Mouse (Mus musculus): Measurements from ENCODE around the gene Osbpl2. TPM values are rescaled to one million over a fixed set of nuclear protein-coding genes. Genes with fewer than 3 reads are reported as not detected.

Gene Osbpl2
- 35.2 and 36.3 TPM in 2 replicates for polyA plus RNA-seq (2015; fragmentation: Nextera tagmentation; extraction: Ambion mirVana)

DNA sequence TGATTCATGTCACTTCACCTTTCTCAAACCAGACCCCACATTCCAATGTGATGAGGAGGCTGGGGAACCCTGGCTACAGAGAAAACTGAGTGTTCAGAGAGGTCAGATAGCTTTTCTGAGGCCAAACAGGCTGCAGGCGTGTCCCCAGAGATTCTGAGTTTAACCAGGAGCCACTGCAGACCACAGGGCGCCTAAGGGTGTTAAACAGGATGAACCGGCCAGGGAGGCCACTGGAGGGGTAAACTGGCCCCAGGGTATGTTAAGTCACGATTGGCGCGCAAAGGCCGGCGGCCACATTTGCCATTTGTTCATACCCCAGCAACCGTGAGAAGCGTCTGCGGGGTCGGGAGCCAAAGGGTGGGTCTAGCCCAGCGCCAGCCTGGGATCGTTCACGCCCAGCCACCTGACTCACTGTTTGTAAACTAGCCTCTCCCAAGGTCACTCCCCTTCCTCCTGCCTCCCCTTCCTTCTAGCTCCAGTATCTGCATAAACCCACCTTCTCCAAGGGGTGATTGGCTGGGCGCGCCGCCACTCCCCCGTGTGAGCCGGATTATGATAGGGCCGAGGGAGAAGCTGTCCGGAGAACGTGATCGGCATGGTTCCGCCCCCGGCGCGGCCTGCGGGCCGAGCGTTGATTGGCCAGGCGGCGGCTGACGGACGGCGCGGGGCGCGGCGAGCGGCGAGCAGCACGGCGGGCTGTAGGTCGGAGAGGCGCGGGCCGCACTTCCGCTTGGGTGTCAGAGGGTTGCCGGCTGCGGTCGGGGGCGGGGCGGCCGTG is at the start of gene Osbpl2:
TSS of gene Osbpl2 (plus strand) at position 646 of the 778 bp plus-strand sequence.
- H3K27me3 ChIP-seq (ENCODE audit: insufficient read depth, low read length), result no peaks in the 10 kb centered on the region
- H3K4me2 ChIP-seq (replicated peaks; ENCODE audit: low read depth, low read length), result peak within 1 kb of the TSS; percentile 93
- peak; percentile 99 for ATAC-seq (ENCODE audit: low FRiP score, low TSS enrichment)
- H3K36me3 ChIP-seq (ENCODE audit: insufficient read depth, low read length), result peaks cover 3% of the 10 kb centered on the region; the same call in 1 of the 2 replicates
- peak within 1 kb of the TSS; percentile 66 for H3K27ac ChIP-seq (ENCODE audit: low read length)
- H3K4me3 ChIP-seq (ENCODE audit: low read length), result peak within 1 kb of the TSS; percentile 91
- H3K9ac ChIP-seq (replicated peaks; ENCODE audit: low read length), result peak within 1 kb of the TSS; percentile 90
- peaks cover 36% of the 10 kb centered on the region for H3K4me1 ChIP-seq (ENCODE audit: insufficient read depth, low read length)
- H3K9me3 ChIP-seq (ENCODE audit: low read length), result no peaks in the 10 kb centered on the region
- under 1% methylated on average over 55 of the region's 55 CpGs for whole genome bisulfite sequencing

DNA sequence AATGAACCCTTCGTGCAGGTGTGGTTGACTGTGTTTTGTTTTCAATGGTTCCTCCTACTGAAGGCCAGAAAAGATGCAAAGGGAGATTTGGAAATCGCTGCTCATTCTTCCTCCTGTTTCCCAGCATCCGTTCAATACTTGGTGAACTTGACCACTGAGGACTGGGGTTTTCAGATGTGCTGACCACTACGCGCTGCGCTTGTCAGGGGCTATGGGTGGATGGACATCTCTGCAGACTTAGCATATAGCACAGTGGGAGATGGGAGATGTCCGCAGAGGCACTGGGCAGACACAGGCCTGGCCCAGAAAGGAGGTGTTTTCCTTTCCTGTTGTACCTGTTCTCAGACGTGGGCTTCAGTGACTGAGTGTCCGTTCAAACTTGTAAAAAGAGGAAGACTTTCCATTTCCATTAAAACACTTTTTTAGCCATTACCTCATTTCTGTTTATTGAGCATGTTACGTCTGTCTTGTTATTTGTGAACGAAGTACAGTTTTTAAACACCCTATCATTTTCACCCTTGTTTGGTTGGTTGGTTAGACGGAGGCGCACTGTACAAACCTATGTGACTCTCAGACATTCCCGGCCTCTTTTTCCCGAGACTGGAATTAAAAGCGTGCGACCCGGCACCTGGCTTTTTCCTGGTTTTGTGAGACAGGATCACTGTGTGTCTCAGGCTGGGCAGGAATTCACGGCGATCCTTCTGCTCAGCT is 49.2 kb upstream of the Osbpl2 start:
- peak overlapping the region; percentile 84 for H3K27ac ChIP-seq (ENCODE audit: low read length)
- WGBS, result 33% methylated on average over 20 of the region's 20 CpGs
- H3K9me3 ChIP-seq (ENCODE audit: low read length), result no peaks in the 10 kb centered on the region
- peak; percentile 69; the same call in 1 of the 2 replicates for ATAC-seq (ENCODE audit: low FRiP score, low TSS enrichment)
- H3K9ac ChIP-seq (replicated peaks; ENCODE audit: low read length), result peak overlapping the region; percentile 85
- peaks cover 9% of the 10 kb centered on the region for H3K4me1 ChIP-seq (ENCODE audit: insufficient read depth, low read length)
- H3K4me2 ChIP-seq (replicated peaks; ENCODE audit: low read depth, low read length), result peak overlapping the region; percentile 96
- H3K4me3 ChIP-seq (ENCODE audit: low read length), result peak overlapping the region; percentile 86
- peaks cover 8% of the 10 kb centered on the region; the same call in 1 of the 2 replicates for H3K36me3 ChIP-seq (ENCODE audit: insufficient read depth, low read length)
- H3K27me3 ChIP-seq (ENCODE audit: insufficient read depth, low read length), result no peaks in the 10 kb centered on the region

DNA sequence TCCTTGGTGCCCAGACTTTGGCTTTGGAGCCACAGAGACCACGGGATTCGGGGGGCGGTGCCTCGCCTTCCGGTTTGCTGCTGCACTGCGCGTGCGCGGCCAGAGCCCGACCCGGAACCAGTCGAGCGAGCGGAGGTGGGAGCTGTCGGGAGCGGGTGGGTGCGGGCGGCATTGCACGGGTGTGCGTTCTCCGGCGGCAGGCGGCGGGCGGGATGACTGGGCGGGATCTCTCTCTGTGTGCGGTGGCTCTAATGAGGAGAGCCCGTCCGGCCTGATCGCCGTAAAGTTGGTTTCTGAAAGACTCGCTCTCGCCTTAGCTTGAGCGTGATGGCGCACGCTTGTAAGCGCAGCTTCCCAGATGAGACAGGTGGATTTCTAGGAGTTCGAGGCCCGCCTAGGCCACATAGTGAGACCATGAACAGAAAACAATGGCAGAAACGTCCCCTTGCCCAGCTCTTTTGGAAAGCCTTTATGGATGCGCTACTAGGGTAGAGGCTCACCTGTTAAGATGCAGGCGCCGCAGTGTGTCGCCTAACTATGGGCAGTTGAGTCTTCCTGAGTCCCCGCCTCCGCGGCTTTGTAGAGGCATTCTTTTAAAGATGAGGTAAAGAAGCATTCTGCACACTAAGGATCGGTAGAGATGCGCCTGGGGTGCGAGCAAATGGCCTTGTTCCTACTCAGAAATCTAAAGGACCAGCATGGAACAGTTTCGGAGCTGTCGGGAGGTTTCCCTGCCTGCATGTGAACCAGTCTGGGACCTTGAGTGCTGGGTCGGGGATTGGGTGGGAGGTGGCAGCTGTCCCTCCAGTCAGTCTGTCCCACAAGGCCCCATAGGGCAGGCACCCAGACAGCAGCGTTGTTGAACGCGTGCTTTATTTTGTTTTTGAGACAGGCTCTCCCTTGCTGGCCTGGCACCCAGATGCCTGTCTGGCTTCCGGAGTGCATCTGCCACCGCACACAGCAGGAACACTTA is 48.3 kb upstream of the Osbpl2 start, which contains the start of gene Mtg2:
TSS of gene Mtg2 (plus strand) at position 108 of the 973 bp plus-strand sequence.
- peak within 1 kb of the TSS; percentile 85 for H3K9ac ChIP-seq (replicated peaks; ENCODE audit: low read length)
- H3K36me3 ChIP-seq (ENCODE audit: insufficient read depth, low read length), result peaks cover 8% of the 10 kb centered on the region; the same call in 1 of the 2 replicates
- peak within 1 kb of the TSS; percentile 86 for H3K4me3 ChIP-seq (ENCODE audit: low read length)
- H3K27ac ChIP-seq (ENCODE audit: low read length), result peak within 1 kb of the TSS; percentile 84
- no peaks in the 10 kb centered on the region for H3K9me3 ChIP-seq (ENCODE audit: low read length)
- peaks cover 9% of the 10 kb centered on the region for H3K4me1 ChIP-seq (ENCODE audit: insufficient read depth, low read length)
- no peaks in the 10 kb centered on the region for H3K27me3 ChIP-seq (ENCODE audit: insufficient read depth, low read length)
- ATAC-seq (ENCODE audit: low FRiP score, low TSS enrichment), result peak; percentile 98
- H3K4me2 ChIP-seq (replicated peaks; ENCODE audit: low read depth, low read length), result peak within 1 kb of the TSS; percentile 96
- WGBS, result 4% methylated on average over 55 of the region's 58 CpGs

DNA sequence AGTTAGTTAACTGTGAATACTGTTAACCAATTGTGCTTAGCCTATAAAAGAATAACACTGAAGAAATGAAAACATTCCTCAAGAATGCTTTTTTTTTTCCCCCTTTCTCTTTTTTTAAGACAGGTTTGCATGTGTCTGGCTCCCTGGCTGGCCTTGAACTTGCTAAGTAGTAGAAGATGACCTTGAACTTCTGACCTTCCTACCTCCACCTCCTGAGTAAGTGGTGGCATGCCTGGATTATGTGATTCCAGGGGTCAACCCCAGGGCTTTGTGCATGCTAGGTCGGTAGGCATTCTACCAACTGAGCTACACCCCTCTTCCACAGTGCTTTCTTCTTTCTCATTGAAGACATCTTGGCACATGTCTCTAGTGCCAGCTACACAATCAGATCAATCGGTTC is 47.4 kb upstream of the Osbpl2 start:
- Histone ChIP-seq H3K4me1 (ENCODE audit: insufficient read depth, low read length) (peaks cover 9% of the 10 kb centered on the region), H3K27me3 (ENCODE audit: insufficient read depth, low read length) (no peaks in the 10 kb centered on the region), H3K4me2 (replicated peaks; ENCODE audit: low read depth, low read length) (no peak overlapping the region), H3K4me3 (ENCODE audit: low read length) (no peak overlapping the region), H3K9me3 (ENCODE audit: low read length) (no peaks in the 10 kb centered on the region), H3K27ac (ENCODE audit: low read length) (no peak overlapping the region), H3K9ac (replicated peaks; ENCODE audit: low read length) (no peak overlapping the region), H3K36me3 (ENCODE audit: insufficient read depth, low read length) (peaks cover 8% of the 10 kb centered on the region; the same call in 1 of the 2 replicates)
- no peak for ATAC-seq (ENCODE audit: low FRiP score, low TSS enrichment)
- WGBS, result 81% methylated on average over 2 of the region's 2 CpGs

DNA sequence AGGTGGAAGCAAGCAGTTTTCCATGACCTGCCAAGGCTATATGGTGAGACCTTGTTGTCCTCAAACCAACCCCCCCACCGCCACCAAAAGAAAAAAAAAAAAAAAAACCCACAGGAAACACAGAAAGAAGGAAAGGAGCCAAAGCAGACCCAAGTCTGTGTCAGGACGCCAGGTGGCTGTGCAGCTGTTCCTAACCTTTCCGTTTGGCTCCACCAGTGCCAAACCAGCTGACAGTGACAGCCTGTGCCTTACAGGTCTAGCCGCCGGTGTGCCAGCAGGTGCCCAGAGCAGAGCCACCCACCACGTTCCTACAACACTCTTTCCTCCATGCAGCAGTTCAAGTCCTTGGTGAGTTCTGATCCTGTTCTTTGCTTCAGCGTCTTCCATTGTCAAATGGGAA is 46.2 kb upstream of the Osbpl2 start:
- Histone ChIP-seq H3K9ac (replicated peaks; ENCODE audit: low read length) (no peak overlapping the region), H3K36me3 (ENCODE audit: insufficient read depth, low read length) (0 out of 2 replicates have a peak, but pooled peaks cover 1% of the 10 kb centered on the region), H3K9me3 (ENCODE audit: low read length) (no peaks in the 10 kb centered on the region), H3K27me3 (ENCODE audit: insufficient read depth, low read length) (no peaks in the 10 kb centered on the region), H3K27ac (ENCODE audit: low read length) (no peak overlapping the region), H3K4me1 (ENCODE audit: insufficient read depth, low read length) (peaks cover 9% of the 10 kb centered on the region), H3K4me3 (ENCODE audit: low read length) (no peak overlapping the region), H3K4me2 (replicated peaks; ENCODE audit: low read depth, low read length) (no peak overlapping the region)
- no peak for ATAC-seq (ENCODE audit: low FRiP score, low TSS enrichment)
- WGBS, result 88% methylated on average over 7 of the region's 7 CpGs

DNA sequence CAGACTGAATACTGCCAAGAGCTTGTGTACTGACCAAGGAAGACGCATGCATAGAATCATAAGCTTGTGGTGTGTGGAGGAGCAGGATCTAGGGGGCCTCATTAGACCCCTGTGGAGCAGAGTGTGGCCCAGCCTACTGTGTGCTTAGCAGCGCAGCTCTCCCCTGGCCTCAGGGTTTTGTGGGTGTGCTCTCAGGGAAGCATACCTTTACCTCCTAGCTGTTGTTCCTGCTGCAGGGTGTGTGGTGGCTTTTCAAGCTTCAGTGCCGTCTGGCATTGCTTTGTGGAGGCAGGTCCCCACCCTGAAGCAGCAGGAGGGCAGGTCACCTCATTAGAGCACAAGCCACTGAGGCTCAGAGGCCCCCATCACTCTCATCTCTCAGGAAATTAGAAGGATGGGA is 41.5 kb upstream of the Osbpl2 start:
- WGBS, result 68% methylated on average over 3 of the region's 3 CpGs
- no peak overlapping the region for H3K4me2 ChIP-seq (replicated peaks; ENCODE audit: low read depth, low read length)
- H3K9me3 ChIP-seq (ENCODE audit: low read length), result no peaks in the 10 kb centered on the region
- no peaks in the 10 kb centered on the region for H3K36me3 ChIP-seq (ENCODE audit: insufficient read depth, low read length)
- H3K27me3 ChIP-seq (ENCODE audit: insufficient read depth, low read length), result no peaks in the 10 kb centered on the region
- no peaks in the 10 kb centered on the region for H3K4me1 ChIP-seq (ENCODE audit: insufficient read depth, low read length)
- no peak overlapping the region for H3K27ac ChIP-seq (ENCODE audit: low read length)
- no peak overlapping the region for H3K4me3 ChIP-seq (ENCODE audit: low read length)
- ATAC-seq (ENCODE audit: low FRiP score, low TSS enrichment), result no peak
- no peak overlapping the region for H3K9ac ChIP-seq (replicated peaks; ENCODE audit: low read length)

DNA sequence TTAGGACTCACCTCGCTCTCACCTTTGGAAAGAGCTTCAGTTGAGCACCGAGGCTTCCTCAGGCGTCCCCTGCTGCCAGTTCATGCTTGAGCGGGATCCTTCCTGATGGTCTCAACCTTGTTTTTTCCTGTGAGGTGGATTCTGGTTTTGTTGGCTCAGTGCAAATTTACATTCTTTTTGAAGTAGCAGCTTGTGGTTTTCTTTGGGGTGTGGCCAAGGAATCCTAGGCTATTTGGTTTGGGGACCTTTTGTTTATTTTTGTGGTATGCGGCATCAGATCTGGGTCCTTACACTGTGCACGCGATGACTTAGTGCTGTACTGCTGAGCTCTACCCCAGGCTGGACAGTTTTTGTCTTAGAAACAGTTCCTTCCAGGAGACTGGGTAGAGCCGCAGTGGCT is 38.4 kb upstream of the Osbpl2 start:
- ATAC-seq (ENCODE audit: low FRiP score, low TSS enrichment), result no peak
- Histone ChIP-seq H3K4me3 (ENCODE audit: low read length) (no peak overlapping the region), H3K27ac (ENCODE audit: low read length) (no peak overlapping the region), H3K4me2 (replicated peaks; ENCODE audit: low read depth, low read length) (no peak overlapping the region), H3K4me1 (ENCODE audit: insufficient read depth, low read length) (peaks cover 11% of the 10 kb centered on the region), H3K36me3 (ENCODE audit: insufficient read depth, low read length) (peaks cover 6% of the 10 kb centered on the region; the same call in 1 of the 2 replicates), H3K9ac (replicated peaks; ENCODE audit: low read length) (no peak overlapping the region), H3K9me3 (ENCODE audit: low read length) (no peaks in the 10 kb centered on the region), H3K27me3 (ENCODE audit: insufficient read depth, low read length) (no peaks in the 10 kb centered on the region)
- WGBS, result 77% methylated on average over 8 of the region's 8 CpGs

DNA sequence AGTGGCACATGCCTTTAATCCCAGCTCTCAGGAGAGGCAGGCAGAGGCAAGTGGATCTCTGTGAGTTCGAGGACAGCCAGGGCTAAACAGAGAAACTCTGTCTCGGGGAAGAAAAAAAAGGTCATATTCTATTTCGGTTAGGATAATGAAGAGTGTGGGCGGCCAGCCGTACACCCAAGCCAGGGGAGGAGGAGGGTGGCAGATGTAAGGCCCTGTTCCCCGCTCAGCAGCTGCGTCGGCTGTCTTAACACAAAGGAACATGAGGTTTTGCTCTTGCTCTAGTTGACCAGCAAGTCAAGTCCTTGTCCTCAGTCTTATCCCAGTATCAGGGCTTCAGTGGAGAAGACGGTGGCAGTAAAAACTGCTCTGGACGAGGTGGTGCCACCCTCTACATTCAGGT is 36.0 kb upstream of the Osbpl2 start:
- peaks cover 9% of the 10 kb centered on the region for H3K36me3 ChIP-seq (ENCODE audit: insufficient read depth, low read length)
- 76% methylated on average over 10 of the region's 10 CpGs for WGBS
- peaks cover 3% of the 10 kb centered on the region; the same call in 1 of the 2 replicates for H3K9me3 ChIP-seq (ENCODE audit: low read length)
- H3K4me3 ChIP-seq (ENCODE audit: low read length), result no peak overlapping the region
- no peak overlapping the region for H3K9ac ChIP-seq (replicated peaks; ENCODE audit: low read length)
- no peak overlapping the region for H3K4me2 ChIP-seq (replicated peaks; ENCODE audit: low read depth, low read length)
- ATAC-seq (ENCODE audit: low FRiP score, low TSS enrichment), result no peak
- H3K27me3 ChIP-seq (ENCODE audit: insufficient read depth, low read length), result no peaks in the 10 kb centered on the region
- H3K27ac ChIP-seq (ENCODE audit: low read length), result no peak overlapping the region
- H3K4me1 ChIP-seq (ENCODE audit: insufficient read depth, low read length), result peaks cover 17% of the 10 kb centered on the region

DNA sequence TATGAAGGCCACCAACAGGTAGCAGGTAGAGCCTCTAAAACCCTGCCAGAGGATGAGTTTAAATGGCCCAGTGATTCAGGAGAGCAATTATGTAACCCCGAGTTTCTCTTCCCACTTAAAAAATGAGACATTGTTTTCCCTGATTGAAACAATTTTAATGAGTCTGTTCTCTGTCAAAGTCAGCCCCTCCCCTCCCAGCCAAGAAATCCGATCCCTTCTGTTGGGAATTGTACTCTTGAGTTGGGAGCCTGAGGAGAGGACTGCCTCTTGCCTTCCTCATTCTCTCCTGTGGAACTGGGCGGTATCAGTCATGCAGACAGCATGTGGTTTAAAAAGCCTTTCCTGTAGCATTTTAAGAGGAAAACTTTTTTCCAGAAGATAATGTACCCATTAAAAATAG is 34.5 kb upstream of the Osbpl2 start:
- Histone ChIP-seq H3K9ac (replicated peaks; ENCODE audit: low read length) (no peak overlapping the region), H3K4me2 (replicated peaks; ENCODE audit: low read depth, low read length) (no peak overlapping the region), H3K36me3 (ENCODE audit: insufficient read depth, low read length) (peaks cover 9% of the 10 kb centered on the region), H3K4me3 (ENCODE audit: low read length) (no peak overlapping the region), H3K27ac (ENCODE audit: low read length) (no peak overlapping the region), H3K27me3 (ENCODE audit: insufficient read depth, low read length) (no peaks in the 10 kb centered on the region), H3K9me3 (ENCODE audit: low read length) (peaks cover 3% of the 10 kb centered on the region; the same call in 1 of the 2 replicates), H3K4me1 (ENCODE audit: insufficient read depth, low read length) (peaks cover 17% of the 10 kb centered on the region)
- 21% methylated on average over 3 of the region's 3 CpGs for WGBS
- ATAC-seq (ENCODE audit: low FRiP score, low TSS enrichment), result no peak

Data from kidney, embryonic 16.5 days (tissue).